Mouse (Mus musculus): ENCODE results near the gene Psen2.

The Psen2 gene

DNA sequence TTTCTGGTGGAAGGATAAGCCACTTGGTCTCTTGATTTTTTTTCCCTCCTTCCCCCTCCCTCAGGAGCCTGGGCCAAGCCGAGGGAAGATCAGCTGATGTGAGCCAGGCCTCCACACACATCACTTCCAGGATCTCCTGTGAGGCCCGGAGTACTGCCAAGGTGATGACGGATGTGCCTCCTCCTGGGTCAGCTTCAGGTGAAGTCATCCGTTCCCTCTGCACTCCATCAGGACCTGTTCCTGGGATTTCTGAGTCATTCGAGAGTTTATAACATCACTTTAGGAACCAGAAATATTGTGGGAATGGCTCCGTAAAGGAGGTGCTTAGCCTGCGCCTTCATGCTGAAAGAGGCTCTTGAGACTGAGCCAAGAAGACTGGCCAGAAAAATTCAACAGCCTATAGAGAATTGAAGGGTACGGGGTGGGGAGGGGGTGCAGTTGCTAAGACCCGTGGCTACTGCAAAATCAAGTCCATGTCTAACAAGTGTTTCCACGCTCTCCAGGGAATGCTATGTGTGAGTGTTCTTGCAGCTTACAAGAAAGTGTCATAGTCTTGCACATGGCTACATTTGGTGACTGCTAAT, 11.6 kb upstream of the Psen2 start:
- DNase-seq (ENCODE audit: low spot score in 2 of 2) = no peak

DNA sequence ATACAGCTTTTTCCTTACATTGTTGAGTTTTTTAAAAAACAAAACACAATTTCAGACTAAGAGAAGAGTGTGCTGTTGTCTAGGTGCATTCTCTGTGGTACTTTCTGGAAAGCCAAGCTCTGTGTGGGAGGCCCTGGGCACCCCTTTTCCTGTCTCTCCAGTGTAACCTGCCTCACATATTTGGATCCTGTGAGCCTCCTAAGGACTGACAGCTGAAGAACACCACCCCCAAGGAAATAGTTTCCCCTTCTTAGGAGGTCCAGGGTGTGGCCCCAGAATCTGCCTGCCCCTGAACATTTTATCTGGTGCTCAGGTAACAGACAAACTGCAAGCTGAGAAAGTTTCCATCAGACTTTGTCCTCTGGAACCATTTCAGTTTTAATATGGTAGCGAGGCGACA, 5.8 kb upstream of the Psen2 start:
- no peak for DNase-seq (ENCODE audit: low spot score in 2 of 2)

DNA sequence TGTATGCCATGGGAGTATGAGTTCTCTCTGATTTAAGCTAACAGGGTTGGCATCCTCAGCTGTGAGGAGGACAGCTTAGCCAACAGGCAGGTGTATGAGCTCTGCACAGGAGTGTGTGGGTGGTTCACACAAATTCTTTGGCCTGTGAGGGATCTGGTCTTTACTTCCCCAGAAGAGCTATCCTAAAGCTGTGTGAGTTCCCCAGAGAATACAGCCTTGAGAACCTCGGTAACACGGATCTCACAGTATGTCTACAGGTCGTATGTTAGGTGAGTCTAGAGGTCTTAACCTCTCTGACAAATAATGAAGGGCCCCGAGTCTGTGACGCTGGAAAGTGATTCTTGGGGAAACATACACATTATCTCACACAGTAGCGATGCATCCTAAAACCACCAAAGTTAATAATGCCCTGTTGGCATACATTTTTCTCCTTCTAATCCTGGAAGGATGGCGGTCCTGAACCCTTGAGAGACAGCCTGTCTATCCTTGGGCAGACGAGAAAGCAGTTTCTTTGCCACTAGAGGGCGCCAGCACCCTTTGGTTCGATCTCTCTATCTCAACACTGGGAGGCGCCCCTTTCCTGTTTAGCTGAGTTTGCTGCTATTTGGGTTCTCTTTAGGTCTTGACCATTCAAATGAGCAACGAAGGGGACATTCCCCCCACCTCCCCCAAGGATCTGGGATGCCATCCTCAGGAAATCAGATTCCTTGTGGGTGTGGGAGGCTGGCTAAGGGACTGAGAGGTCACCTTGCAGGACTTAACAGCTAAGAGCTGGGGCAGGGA, 5.2 kb upstream of the Psen2 start:
- DNase-seq (ENCODE audit: low spot score in 2 of 2) = peak; percentile 73 to 88

DNA sequence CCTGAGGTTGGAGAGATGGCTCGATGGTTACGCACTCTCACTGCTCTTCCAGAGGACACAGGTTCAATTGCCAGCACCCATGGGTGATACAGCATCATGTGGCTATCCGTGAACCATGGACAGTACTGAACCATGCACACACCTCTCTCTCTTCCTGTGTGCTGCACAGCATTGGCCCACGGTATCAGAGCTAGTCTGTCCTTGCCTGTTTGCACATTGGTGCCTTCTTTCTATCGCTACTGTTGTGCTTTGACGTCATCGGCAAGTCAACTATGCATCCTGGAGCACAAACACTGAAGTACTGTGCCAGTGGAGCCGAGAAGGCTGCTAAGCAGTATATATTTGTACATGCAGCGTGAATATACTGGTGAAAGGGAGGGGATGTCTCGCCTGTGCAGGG, 3.9 kb upstream of the Psen2 start:
- no peak for DNase-seq (ENCODE audit: low spot score in 2 of 2)

DNA sequence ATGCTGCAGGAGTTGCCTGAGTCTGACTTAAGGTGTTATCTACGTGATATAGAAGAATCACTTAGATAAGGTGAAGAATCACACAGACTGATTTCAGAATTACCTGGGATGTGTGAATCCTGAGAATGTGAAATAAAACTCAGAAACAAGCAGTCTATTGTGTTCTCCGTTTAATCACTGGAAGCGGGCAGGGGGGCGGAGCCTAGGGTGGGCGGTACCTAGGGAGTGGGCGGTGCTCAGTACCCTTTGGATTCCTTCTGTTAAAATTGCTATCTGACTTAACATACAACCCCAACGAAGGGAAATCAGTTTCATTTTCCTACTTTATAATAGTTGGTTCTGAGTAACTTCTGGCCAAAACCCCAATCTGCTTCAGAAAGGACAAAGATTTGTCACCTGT, 2.2 kb upstream of the Psen2 start:
- no peak for DNase-seq (ENCODE audit: low spot score in 2 of 2)

DNA sequence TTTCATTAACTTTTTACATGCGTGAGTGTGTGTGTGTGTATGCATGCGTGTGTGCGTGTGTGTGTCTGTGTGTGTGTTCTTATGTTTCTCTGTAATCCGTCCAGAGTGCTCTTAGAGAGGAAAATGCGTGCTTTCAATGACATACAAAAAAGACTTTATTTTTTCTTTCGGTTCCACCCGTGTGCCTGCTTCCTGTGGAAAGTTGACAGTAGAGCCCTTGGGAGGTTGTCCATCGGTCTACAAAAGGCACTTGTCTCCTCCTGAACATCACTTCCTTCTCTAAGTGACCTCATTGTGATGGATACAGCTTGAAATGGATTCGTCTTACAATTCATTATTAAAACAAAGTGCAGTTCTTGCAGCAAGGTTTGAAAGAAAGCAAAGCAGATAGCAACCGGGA, 1.6 kb upstream of the Psen2 start:
- no peak for DNase-seq (ENCODE audit: low spot score in 2 of 2)

DNA sequence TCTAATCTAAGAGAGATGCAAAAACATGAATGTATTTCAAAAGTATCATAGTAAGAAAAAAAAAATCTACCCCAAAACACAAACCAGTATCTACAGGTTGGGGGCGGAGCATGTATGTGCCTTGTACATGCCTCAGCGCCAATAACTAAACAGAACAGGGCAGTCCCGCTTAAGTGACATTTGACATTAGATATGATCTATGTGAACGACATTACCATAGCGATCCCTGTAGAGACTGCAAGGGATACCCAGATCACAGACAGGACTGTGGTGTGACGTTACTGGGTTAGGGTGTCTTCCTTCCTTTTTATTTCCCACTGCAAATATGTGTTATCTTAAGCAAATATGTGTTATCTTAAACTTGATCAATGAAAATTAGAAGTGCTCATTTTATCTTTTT, 1.2 kb upstream of the Psen2 start:
- DNase-seq (ENCODE audit: low spot score in 2 of 2) = no peak

DNA sequence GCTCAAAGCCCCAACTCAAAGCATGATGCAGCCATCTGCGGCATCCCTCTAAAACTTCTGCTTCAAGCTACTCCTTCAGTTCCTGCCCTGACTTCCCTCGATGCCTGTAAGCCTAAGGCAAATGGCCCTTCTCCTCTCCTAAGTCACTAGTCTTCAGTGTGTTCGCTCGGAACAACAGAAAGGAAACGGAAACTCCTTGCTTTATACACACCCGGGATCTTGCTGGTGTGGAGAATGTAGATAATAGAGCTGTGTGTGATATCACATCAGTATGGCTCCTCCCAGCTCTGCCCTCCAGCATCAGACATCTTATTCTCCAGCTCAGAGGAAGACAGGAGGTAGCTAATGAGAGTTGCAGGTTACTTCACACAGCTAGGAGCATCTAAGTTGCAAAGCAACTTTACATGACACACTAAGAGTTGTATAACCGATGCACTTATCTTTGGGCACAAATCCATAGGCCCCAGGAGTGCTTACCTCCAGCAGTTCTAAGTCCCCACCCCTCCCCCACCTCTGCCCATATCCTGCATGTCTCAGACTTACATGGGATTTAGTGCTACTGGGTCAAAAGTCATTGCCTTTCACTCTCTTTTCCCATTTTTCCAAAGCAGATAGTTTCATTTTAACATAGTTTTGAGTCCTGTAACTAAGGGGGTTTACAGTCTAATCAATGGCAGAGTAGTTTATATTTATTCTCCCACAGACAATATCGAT, 1.2 kb downstream of the Psen2 start:
- DNase-seq (ENCODE audit: low spot score in 2 of 2) = peak in 1 of 2 experiments; percentile 0

DNA sequence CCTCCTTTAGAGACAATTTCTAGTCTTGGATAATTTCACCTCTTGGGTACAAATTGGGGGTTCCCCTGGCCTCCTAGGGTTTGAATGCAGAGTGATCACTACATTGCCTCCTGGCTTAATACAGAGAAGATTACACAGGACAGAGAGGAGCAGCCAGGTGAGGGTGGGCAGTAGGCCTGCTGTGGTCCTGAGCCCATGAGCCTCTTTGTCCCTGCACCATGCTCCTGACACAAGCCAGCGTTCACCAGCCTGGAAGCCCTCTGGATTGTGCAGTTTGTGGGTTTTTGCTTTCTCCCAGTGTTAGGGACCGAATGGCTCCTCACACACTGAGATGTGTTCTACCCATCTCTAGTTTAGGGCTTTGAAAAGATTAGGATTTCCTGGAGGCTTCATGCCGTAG, 1.8 kb downstream of the Psen2 start:
- no peak for DNase-seq (ENCODE audit: low spot score in 2 of 2)

DNA sequence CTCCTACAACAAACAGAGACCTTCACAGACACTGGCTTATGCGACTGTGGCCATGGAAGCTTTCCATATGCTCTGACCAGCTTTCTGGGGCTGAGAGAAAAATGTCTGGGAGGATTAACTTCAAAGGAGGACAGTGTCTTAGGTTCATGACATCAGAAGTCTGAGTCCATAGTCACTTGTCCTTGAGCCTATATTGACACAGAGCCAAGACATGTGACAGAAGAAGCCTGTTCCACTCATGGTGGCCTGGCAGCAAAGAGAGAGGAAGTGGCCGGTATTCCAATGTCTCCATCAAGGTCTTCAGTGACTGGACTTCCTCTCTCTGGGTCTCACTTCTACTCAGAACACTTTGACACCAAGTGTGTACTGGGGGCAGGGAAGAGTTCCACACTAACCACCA, 2.4 kb downstream of the Psen2 start:
- DNase-seq (ENCODE audit: low spot score in 2 of 2) = no peak

DNA sequence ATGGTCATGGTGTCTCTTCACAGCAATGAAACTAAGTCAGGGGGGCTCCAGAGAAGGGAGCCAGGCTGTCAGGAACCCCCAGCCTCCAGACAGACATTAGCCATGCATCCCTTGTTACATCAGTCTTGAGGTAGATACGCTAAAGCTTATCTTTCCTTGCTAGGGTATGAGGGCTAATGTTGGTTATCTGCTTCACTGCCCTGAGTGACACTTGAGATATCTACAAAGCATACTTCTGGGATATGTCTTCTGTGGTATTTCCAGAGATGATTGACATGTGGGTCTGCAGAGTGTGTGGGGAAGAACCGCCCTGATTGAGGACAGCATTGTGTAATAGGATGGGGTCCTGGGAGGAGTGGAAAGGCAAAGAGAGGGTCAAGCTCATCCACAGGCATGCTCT, 3.5 kb downstream of the Psen2 start:
- no peak for DNase-seq (ENCODE audit: low spot score in 2 of 2)

DNA sequence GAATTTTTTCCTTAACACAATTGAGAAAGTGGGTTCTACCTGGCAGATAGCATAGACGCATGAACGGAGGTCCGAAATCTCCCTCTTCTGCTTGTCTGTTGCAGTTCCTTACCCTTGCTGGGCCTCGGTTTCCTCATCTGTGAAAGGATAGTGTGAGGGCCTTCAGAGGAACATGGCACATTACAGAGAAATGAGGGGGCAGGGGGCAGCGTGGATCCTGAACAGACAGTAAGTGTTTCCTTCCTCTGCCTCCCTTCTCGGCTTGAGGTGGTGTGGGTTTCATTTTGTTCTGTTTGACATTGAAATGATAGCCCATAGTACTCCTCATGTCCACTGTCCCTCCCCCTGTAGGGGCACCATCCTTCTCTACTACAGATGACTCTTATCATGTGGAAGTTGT, 5.8 kb downstream of the Psen2 start:
- no peak for DNase-seq (ENCODE audit: low spot score in 2 of 2)

DNA sequence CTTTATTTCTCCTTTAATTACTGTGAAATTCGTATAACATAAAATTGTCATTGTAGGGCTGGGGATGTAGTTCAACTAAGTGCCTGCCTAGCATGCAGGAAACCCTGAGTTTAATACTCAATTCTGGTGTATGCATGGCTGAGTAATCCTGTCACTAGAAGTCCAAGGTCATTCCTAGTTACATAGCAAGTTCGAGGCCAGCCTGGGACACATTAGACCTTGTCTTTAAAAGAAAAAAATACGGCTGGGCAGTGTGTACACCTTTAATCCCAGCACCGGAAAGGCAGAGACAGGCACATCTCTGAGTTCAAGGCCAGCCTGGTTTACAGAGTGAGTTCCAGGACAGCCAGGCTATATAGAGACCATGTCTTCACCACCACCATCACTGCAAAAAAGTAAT, 6.4 kb downstream of the Psen2 start:
- no peak for DNase-seq (ENCODE audit: low spot score in 2 of 2)

DNA sequence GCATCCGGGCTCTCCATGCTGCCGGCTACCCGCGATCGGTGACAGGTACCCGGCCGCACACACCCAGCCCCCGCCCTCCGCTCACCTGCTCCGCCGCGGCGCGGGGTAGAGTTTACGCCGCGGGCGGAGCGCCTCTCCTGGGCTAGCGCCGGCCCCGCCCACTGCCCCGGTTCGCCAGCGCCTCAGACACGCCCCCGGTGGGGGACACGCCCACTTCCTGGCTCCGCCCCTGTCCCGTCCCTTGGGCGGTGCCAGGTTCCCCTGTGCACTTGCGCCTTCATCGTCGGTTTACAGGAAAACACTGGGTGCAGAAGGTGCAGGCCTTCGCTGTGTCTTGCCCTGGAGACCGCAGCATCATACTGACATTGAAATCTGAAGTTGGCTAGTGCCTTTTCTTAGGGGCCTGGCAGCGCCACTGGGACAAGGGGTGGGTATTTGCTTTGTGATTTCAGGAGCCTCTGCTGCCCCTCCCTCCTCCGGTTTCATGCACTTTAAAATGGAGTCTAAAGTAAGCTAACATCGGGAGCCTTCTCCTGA, 7.0 kb downstream of the Psen2 start:
- DNase-seq (ENCODE audit: low spot score in 2 of 2) = peak; percentile 83 to 95

DNA sequence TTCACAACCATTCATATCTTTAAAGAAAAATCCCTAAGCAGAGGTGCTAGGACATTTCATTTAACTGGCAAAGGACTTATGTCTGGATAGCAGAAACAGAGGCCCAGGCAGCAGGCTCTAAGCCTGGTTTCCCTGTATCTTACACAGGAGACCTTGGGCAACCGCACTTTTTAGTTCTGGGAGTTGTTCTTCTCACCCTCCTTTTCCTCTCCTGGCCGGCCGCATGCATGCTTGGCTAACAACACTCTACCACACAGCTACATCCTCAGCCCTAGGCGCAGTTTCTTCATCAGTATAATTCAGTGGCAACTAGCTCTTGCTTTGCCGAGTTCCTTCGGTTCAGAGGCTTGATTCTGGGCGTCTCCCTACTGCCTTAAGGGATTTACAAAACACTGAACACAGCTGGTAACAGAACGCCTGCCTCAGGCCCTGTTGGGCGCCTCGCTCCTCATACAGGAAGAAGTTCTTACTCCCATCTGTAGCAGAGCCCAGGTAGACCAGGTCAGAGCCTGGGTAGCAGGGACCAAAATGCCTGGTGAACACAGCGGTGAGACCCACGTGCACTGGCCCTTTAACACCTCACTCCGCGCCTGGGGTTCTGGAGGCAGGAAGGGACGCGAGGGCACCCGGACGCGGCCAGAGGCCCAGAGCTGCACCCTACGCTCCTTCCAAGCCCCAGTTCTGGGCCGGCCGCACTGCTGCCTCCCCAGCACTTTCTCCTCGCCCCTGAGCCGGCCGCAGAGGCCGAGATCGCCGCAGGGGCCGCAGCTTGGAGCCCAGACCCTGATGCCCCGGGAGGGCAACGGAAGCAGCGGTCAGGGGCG, 7.7 kb downstream of the Psen2 start:
- DNase-seq (ENCODE audit: low spot score in 2 of 2) = peak; percentile 25 to 27

DNA sequence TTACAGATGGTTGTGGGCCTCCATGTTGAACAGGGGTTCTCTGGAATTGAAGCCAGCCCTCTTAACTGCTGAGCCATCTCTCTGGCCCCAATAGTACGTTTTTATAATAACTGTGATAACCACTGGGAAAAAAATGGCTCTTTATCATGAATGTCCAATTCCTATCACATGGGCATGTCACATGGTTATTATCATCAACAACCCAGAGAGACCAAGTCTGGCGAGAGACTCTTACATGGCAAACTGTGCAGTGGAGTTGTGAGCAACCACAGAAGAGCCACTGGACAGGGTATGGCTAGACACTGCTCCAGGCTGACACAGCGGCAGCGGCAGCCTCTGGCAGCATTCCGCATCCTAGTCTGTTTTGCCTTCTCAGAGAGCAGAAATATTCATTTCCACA, 8.9 kb downstream of the Psen2 start:
- DNase-seq (ENCODE audit: low spot score in 2 of 2) = no peak

DNA sequence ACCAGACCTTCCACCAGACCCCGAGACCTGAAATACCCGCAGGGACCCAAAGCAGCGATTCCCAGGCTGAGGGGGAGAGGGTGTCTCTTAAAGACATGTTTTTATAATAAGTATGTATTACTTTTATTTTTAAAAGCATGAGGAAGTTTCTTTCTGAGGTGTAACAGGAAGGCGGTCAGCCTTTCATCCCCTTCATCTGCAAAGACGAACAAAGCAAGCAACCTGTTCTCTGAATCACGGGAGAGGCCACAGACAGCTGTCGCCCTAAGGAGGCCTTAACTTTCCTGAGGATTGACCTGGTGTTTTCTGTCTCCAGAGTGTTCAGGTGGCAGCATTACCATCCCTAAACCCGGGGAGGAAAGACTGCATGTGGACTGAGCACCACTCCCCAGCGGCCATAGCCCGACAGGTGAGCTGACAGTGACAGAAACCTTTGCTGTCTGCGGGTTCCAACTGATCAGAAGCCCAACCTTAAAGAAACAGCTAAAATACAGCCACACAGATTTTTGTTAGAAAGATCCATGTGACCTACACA, 10.5 kb downstream of the Psen2 start:
- no peak for DNase-seq (ENCODE audit: low spot score in 2 of 2)

DNA sequence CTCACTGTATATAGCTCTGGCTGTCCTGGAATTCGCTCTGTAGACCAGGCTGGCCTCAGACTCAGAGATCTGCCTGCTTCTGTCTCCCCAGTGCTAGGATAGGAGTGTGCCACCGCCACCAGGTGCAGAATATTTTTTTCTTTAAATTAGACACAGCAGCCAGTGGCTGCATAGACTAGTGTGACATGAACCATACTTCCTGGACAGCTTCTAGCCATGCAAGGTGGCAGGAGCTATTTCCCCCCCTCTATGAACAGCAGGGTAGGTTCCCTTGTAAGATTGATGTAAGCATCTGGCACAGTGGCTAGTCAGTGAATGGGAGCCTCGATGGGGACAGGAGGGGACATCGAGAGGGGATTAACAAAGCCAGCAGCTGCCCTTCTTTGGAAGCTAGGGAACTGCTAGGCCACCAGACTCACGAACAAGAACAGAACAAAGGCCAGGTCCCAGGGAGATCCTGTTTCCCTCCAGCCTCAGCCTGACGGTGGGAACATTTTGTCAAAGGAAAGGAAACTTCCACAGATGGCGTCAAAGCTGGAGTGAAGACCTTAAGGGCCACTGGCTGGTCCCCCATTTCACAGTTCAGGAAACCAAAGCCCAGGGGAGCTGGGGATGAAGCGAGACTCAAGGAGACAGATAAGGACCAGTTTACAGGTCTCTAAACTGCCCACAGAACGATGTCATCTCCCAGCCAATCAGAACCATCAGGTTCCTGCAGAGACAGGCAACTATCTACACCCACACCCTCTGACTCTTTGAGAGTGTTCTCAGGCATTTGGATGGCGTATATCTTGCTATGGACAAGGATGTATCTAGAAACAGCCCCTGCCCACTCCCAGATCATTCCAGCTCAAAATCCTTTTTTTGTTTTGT, 11.8 kb downstream of the Psen2 start:
- no peak for DNase-seq (ENCODE audit: low spot score in 2 of 2)

DNA sequence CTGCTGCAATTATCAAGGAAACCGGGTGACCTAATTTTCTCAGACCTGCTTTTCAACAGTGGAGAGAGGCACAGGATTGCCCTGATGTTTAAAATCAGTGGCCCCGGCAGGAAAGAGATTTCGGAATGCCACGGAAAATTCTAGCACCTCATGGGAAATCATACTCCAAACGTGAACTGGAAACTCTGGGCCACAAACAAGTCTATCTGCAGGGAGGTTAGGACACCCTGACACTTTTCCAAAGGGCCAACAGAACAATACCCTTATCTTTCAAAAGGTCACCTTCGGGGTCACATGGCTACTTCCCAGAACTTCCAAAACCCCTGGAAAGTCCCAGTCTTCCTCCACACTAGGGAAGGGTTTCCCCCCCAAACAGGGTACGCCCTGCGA, 12.8 kb downstream of the Psen2 start:
- DNase-seq (ENCODE audit: low spot score in 2 of 2) = no peak

DNA sequence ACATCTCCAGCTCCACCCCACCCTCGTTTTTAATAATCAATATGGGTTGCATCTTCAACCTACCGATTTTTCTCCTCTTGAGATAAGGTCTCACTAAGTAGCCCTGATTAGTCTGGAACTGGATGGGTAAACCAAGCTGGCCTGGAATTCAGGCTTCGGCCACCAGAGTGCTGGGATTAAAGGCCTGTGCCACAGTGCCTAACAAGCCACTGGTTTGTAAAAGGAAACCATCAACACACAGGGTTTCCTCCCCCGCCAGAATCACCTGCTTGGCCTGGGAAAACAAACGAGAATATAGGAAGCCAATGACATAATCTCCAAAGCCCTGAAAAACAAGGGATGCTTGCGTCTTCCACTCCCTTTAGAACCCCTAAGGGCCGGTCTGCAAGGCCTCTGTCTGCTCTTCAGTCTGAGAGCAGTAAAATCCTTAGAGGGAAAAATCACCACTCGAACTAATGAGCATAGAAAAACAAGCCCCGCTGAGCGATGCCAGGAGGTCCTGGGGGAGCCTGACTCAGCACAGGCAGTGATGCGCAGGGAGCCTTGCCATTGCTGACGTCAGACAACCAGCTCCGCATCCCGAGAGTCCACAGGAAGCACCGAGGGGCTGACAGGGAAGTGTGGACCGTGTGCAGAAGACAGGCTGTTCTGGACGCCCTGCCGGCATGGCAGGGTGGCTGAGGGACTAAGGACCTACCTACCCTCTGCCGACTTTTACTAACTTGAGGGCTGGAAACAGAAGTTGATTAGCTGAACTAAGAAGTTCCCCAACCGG, 13.4 kb downstream of the Psen2 start:
- DNase-seq (ENCODE audit: low spot score in 2 of 2) = peak in 1 of 2 experiments; percentile 39
